Mouse (Mus musculus) cerebellum, adult 11 months (tissue): ENCODE results near the gene Ints11.

Experiments used
- DNase-seq: peaks from one replicate; pipeline ENCODE4 v3.0.0; 2022

The Ints11 gene

DNA sequence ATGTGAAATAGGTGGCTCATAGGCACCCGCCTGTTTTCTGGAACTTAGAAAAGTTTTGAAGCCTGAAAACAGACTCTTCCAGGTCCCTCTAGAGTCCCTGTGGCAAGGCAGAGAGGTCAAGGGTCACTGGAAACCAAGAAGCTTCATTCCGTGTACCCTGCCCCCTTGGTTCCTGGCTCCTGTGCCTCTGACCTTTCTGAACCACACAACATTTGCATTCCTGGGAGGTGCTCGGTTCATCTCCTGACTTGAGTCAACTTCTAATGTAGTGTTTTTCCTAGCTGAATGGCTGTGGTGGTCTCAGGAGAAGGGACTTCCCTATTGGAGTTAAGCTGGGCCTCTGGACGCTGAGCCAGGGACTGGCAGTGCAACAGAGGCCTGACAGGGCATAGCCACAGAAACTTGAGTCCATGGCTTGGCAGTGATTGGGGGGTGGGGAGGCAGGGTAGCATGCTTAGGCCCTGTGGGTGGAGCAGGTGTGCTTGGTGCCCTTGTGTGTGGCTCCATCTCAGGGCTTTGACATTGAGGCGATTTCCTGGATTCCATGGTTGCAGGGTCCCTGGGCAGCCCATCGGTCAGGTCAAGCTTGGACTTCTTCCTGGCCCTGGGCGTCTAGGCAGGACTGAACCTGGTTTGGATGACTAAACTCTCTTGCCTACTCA lies 20.8 kb upstream of the Ints11 start:
- no peak for DNase-seq

DNA sequence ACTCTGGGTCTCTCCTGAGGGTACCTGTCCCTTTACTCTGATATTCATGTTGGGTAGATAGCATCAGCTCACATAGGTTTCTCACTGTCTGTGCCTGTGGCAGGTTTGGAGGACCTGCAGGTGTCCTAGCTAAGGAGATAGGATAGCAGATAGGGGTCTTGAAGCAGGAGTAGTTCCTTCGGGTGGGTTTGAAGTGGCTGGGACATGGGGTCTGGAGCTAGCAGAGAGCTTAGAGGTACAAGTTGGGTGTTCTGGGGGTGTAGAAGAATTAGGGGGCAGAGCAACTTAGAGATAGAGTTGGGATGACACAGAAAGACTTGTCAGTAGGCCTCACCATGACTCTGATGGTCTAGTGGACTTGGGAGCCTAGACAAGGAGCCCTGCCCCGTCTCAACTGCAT lies 20.0 kb upstream of the Ints11 start:
- DNase-seq, result no peak

GRCm38 (mm10) chr4:155849792-155850451 lies 19.4 kb upstream of the Ints11 start:
- no peak for DNase-seq

GRCm38 (mm10) chr4:155851368-155851767 lies 18.0 kb upstream of the Ints11 start:
- no peak for DNase-seq

DNA sequence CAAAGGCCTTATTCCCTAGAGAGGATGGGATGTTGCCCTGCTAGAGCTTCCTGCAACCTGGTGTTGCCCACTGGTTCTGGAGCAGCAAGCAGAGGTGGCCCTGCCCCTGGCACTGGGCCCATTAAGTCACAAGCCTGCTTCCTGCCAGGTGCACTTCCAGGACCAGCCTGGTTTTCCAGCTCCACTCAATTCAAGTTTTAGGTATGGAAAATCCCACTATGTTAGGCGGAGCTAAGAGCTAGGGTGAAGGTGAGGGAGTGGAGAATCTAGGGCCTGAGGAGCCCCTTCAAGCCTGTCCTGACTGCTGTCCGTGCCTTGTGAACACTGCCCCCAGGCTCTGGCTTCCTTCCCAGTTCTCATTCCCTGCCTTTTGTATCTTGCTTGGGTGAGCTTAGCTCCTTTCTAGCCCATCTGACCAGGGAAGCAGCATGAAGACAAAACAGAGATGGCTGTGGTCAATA lies 17.4 kb upstream of the Ints11 start:
- peak; percentile 53 for DNase-seq

GRCm38 (mm10) chr4:155853421-155853820 lies 15.9 kb upstream of the Ints11 start:
- no peak for DNase-seq

GRCm38 (mm10) chr4:155854991-155855390 lies 14.4 kb upstream of the Ints11 start:
- no peak for DNase-seq

- DNase-seq, result no peak
Observed at GRCm38 (mm10) chr4:155856071-155856470, 13.3 kb upstream of the Ints11 start.

DNA sequence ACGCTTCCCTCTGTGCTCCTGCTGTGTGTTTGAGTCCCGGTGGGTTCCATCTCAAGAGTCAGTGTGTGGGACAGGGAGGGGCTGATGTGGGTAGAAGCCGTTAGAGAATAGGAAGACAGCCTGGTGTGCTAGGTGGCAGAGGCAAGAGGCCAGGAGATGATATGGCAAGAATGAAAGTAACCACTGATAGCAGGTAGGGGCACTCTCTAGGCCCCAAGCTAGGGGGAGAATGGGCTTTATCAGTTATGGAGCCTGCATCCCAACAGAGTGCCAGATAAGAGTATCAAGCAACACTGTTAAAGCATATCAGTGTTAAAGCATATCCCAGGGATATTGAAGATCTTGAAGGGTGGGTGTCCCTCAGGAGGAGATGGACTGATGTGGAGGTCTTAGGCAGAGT lies 12.5 kb upstream of the Ints11 start:
- DNase-seq, result no peak

- no peak for DNase-seq
Observed at GRCm38 (mm10) chr4:155859318-155859717, 10.0 kb upstream of the Ints11 start.

DNA sequence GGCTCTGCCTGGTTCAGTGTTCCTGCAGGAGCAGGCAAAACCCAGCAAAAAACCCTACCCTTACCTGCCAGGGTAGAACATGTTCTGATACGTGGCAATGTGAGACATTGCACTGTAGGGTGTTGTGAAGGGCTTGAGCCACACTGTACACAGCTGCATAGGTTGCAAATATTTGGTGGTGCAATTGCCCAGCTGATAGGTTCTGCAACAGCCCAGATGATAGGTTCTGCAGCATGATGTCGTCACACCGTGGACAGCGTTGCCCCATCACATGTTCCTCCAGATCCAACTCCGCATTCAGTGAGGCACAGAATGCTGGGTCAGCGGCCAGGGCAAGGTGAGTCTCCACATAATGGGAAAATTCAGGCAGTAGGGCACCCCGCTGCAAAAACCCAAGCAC lies 7.6 kb upstream of the Ints11 start:
- no peak for DNase-seq

- peak; percentile 6 for DNase-seq
Observed at GRCm38 (mm10) chr4:155863001-155863400, 6.3 kb upstream of the Ints11 start, which contains the start of gene Tas1r3. Gene Tas1r3, minus strand, starts transcription at chr4:155863362.

DNA sequence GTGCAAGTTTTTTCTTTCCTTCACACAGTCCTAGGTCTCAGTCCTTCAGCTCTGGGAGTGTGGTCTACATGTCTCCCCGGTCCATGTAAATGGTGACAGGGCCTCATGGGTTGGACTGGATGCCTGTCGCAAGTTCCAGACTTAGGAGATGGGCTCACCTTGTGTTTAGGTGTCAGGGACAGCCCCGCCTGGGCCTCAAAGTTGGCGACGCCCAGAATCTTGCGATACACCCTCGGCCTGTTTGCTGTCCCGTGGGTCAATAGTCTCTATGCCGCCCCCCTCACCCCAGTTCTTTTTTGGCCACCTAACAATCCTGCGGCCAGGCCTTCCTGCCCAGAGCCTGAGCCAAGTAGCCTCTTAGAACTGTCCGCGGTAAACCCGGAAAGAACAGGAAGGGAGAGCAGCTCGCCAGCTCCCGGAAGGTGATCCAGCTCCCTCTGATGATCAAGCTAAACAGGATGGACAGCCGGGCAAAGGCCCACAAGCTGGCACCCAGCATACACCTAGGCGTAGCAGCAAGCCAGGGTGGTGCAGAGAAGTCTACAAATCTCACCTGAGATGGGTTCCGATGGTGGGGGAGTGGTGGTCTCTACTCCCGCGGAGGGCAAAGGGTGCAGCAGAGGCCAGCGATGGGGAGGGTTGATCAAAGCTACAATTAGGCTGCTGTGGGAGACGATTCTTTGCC lies 590 bp upstream of the Ints11 start:
- no peak for DNase-seq

DNA sequence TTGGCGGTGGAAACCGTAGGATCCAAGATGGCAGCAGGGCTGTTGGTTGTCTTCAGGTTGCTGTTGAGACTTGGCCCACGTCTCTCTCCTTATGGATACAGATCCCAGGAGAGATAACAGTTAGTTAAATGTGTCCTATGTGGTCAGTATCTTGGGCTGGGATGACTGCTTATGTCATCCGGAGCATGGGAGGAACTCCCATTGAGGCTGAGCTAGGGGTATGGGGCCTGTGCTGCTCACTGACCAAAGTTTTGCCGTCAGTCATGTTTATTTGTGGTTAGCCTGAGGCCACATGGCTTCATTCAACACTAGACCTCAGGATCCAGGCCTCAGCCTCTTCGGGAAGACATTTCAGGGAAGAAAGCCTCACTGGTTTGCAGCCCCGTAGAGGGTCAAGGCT lies 2.1 kb downstream of the Ints11 start:
- peak; percentile 4 for DNase-seq

- no peak for DNase-seq
Observed at GRCm38 (mm10) chr4:155883587-155883986, 14.2 kb downstream of the Ints11 start.

GRCm38 (mm10) chr4:155886330-155886729 lies 17.0 kb downstream of the Ints11 start:
- DNase-seq, result no peak

GRCm38 (mm10) chr4:155887674-155888073 lies 18.3 kb downstream of the Ints11 start:
- no peak for DNase-seq

- no peak for DNase-seq
Observed at GRCm38 (mm10) chr4:155888181-155888580, 18.8 kb downstream of the Ints11 start.

DNA sequence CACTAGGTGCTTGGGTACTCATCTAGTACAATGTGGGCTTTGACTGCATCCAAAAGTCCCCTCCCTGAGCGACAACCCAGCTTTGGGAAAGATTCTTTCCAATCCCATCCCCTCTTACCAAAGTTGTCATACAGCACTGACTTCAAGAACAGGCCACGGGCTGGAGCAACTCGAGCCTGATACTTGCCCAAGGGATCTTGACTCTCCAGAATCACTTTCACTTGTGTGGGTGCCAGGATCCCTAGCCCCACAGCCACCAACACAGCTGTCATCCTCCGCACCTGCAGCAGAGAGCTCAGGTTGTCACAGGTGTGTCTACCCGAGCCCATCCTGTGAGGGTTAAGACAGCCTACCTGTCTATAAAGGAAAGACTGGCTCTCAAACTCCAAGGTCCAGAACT lies 20.0 kb downstream of the Ints11 start:
- DNase-seq, result no peak

GRCm38 (mm10) chr4:155891011-155891471 lies 21.7 kb downstream of the Ints11 start:
- DNase-seq, result no peak

- peak; percentile 97 for DNase-seq
Observed at GRCm38 (mm10) chr4:155891551-155892001, 22.2 kb downstream of the Ints11 start, which contains the start of the genes Pusl1 and Acap3. Gene Pusl1, minus strand, starts transcription at chr4:155891781. Gene Acap3, plus strand, starts transcription at chr4:155891822.

DNA sequence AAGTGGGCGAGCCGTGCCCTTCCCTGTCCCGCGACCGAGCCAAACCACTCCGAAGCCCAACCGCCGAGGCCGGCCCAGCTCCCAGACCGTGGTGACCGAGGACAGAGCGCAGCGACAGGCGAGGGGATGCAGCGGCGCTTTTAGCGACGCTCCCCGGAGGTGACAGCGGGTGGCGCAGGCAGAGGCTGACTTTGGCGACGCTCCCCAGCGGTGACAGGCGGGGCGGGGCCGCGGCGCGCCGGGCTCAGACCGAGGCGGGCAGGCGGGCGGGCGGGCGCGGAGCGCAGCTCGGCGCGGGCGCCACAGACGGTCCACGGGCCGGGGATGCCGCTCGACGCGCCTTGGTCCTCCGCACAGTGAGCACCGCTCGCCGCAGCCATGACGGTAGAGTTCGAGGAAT lies 22.7 kb downstream of the Ints11 start:
- peak; percentile 81 for DNase-seq

- no peak for DNase-seq
Observed at GRCm38 (mm10) chr4:155892438-155893211, 23.3 kb downstream of the Ints11 start.
